Mouse (Mus musculus) embryonic fibroblast, embryonic 13.5 days (primary cell): ENCODE measurements around the gene Acp5. TPM values are rescaled to one million over a fixed set of nuclear protein-coding genes. Genes with fewer than 3 reads are reported as not detected.
"Not testable (repeated sequence)": the region's sequence is repeated elsewhere in the genome, so short reads cannot be mapped to it uniquely, and the experiment has no call there.

Experiments
- H3K27ac ChIP-seq: 2 replicates; pipeline ENCODE4 v1.5.1; 2012; ENCODE audit warnings: low read length, control low read depth, inconsistent platforms; ENCODE audit not compliant: insufficient read depth
- H3K4me1 ChIP-seq: 2 replicates; pipeline ENCODE4 v1.6.1; 2011; ENCODE audit warnings: low read length; ENCODE audit not compliant: control insufficient read depth, insufficient read depth
- H3K4me3 ChIP-seq: 2 replicates; pipeline ENCODE4 v1.5.1; 2011; ENCODE audit warnings: mild to moderate bottlenecking, control low read depth, low read length; ENCODE audit not compliant: insufficient read depth
- CTCF ChIP-seq: IDR thresholded peaks from 2 replicates; pipeline ENCODE4 v1.5.1; 2011; ENCODE audit warnings: mild to moderate bottlenecking, control low read depth, low read length, moderate library complexity, borderline replicate concordance; ENCODE audit not compliant: insufficient read depth
- POLR2A ChIP-seq: IDR thresholded peaks from 2 replicates; pipeline ENCODE4 v1.6.1; 2011; ENCODE audit warnings: low read depth, mild to moderate bottlenecking, control low read depth, low read length, moderate library complexity
- polyA plus RNA-seq: library from polyadenylated mRNA; stranded (reverse); fragments of >200 nt; gene quantifications from 2 replicates; pipeline ENCODE4 v1.2.4, GENCODE M21; 2011; ENCODE audit warnings: low read depth; ENCODE audit not compliant: missing spikeins, insufficient read length

Acp5 gene
- polyA plus RNA-seq, 1 experiment: 3.7 TPM

GRCm38 (mm10) chr9:22161299-22161698 lies 25.8 kb upstream of the Acp5 start:
- Histone ChIP-seq H3K27ac (no peak overlapping the region), H3K4me3 (no peak overlapping the region), H3K4me1 (no peaks in the 10 kb centered on the region)
- TF ChIP-seq POLR2A: no peak
- no peak for TF ChIP-seq CTCF

- TF ChIP-seq POLR2A: no peak
- TF ChIP-seq CTCF: no peak
- H3K4me1 ChIP-seq: no peaks in the 10 kb centered on the region
- H3K27ac ChIP-seq: no peak overlapping the region
These were observed 22.2 kb upstream of the Acp5 start for GRCm38 (mm10) chr9:22157516-22158265.

GRCm38 (mm10) chr9:22156497-22157245 lies 21.2 kb upstream of the Acp5 start, which contains the start of gene Pigyl:
Pigyl (plus strand) TSS chr9:22156846.
- TF ChIP-seq POLR2A: peak; percentile 85
- peak; percentile 40; the same call in 1 of the 2 replicates for TF ChIP-seq CTCF
- Histone ChIP-seq H3K27ac (peak within 1 kb of the TSS; percentile 53), H3K4me1 (no peaks in the 10 kb centered on the region), H3K4me3 (peak within 1 kb of the TSS; percentile 70)

More at GRCm38 (mm10) chr9:22157516-22158265, 22.2 kb upstream of the Acp5 start:
- peak overlapping the region; percentile 70 for H3K4me3 ChIP-seq

GRCm38 (mm10) chr9:22155614-22156013 lies 20.1 kb upstream of the Acp5 start:
- no peaks in the 10 kb centered on the region for H3K4me1 ChIP-seq
- no peak overlapping the region for H3K27ac ChIP-seq
- no peak for TF ChIP-seq POLR2A
- peak; percentile 47; the same call in 1 of the 2 replicates for TF ChIP-seq CTCF
- H3K4me3 ChIP-seq: no peak overlapping the region

- H3K27ac ChIP-seq: no peak overlapping the region
These were observed 18.3 kb upstream of the Acp5 start for GRCm38 (mm10) chr9:22153810-22154209.

GRCm38 (mm10) chr9:22150946-22151345 lies 15.4 kb upstream of the Acp5 start:
- TF ChIP-seq POLR2A (no peak), CTCF (no peak)
- Histone ChIP-seq H3K27ac (no peak overlapping the region), H3K4me1 (no peaks in the 10 kb centered on the region), H3K4me3 (no peak overlapping the region)

More at GRCm38 (mm10) chr9:22153810-22154209, 18.3 kb upstream of the Acp5 start:
- Histone ChIP-seq H3K4me1 (no peaks in the 10 kb centered on the region), H3K4me3 (no peak overlapping the region)
- no peak for TF ChIP-seq CTCF
- TF ChIP-seq POLR2A: no peak

- H3K27ac ChIP-seq: not testable (repeated sequence)
These were observed 14.8 kb upstream of the Acp5 start for GRCm38 (mm10) chr9:22150249-22150693.

GRCm38 (mm10) chr9:22149426-22150248 lies 14.1 kb upstream of the Acp5 start:
- Histone ChIP-seq H3K4me1 (no peaks in the 10 kb centered on the region), H3K4me3 (no peak overlapping the region)
- TF ChIP-seq CTCF: no peak
- TF ChIP-seq POLR2A: no peak

More at GRCm38 (mm10) chr9:22150249-22150693, 14.8 kb upstream of the Acp5 start:
- not testable (repeated sequence) for H3K4me3 ChIP-seq, H3K4me1 ChIP-seq

GRCm38 (mm10) chr9:22144304-22144965 lies 8.9 kb upstream of the Acp5 start:
- no peaks in the 10 kb centered on the region for H3K4me1 ChIP-seq
- H3K4me3 ChIP-seq: no peak overlapping the region
- H3K27ac ChIP-seq: no peak overlapping the region
- TF ChIP-seq CTCF (no peak), POLR2A (no peak)

More at GRCm38 (mm10) chr9:22149426-22150248, 14.1 kb upstream of the Acp5 start:
- no peak overlapping the region for H3K27ac ChIP-seq
